Mouse (Mus musculus) brain, adult 2 months (tissue): Measurements from ENCODE around the gene Adgra3.

ENCODE experiments used
- DNase-seq: peaks from one replicate; pipeline ENCODE4 v3.0.0; 2011; ENCODE audit warnings: low read depth, low spot score

Adgra3 gene

DNA sequence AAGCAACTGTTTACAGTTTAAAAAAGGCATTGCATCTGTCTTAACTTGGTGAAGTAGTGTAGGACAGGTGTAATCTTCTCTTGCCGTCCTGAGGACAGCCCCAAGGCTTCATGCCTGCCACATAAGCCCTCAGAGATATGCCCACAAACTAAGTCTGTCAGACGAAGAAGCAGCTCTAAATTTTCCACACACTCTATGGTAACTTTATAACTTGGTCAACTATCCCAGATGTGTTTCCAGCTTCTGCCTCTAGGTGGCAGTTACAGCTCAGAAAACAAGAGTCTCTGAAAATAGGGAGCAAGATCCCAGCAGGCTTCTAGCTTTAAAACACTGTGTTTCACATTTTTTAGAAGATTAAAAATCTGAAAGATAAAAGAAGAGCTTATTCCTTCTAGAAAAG, 82.8 kb downstream of the Adgra3 start:
- DNase-seq: peak; percentile 85

- no peak for DNase-seq
Measured at GRCm38 (mm10) chr5:49974211-49974610, 84.6 kb downstream of the Adgra3 start.

- DNase-seq: no peak
Measured at GRCm38 (mm10) chr5:49969660-49970059, 89.1 kb downstream of the Adgra3 start.

GRCm38 (mm10) chr5:49967726-49968125, 91.1 kb downstream of the Adgra3 start:
- no peak for DNase-seq

DNA sequence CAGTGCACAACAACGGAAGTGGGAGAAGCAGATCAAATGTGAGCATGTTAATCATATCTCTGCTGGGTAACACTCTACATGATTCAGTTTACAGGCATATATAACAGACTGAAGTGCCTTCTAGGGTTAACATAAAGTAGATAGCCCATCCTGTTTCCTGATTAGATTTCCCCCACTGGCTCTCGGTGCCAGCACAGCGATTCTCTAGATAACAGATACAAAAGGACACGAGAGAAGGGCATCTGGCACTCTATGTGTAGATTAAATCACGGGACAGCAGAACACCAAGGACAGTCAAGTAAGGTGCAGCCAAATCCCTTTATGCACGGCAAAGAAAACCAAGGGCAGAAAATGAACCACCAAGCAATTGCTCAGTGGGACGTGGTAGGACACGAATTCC, 93.0 kb downstream of the Adgra3 start:
- DNase-seq: no peak

DNA sequence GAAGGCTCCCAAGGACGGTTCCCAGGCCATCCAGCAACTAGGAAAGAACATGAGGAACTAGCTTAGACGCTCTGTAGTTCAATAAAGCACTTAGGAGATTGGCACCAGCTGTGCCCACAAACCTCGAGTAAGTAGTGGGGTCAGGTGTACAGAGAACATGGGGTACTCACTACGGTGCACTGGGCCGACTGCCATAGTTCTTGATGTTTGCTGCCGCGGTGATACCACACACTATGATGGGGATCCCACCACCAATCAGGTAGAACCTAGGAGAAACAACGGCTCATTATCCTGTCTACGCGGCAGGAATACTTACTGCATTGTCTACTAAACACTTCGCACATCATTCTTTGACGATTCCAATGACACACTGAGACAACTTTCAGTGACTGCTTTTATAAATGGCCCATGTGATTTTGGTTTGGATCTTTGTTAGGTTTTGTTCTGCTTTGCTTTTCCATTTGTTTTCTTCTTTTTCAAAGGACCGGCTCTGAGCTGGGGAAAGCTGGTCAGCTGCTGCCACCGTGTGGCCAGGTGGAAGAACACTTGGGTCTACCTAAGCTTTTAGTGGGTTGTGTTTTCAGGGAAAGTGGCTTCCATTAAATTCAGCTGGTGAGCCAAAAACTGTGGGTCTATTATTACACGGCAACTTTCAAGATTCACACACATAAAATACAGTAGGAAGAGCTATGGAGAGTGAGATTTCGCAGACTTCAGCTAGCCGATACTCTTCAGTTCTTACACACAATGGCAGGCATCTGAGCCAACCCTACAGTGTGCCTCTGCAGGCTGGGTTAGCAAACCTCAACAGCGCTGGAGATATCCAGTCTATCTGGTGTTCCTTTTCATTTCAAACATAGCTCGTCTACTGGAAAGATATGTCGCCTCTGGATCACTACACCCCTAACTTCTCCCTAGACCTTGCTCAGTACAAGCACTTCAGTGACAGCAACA, 97.1 kb downstream of the Adgra3 start:
- DNase-seq: peak; percentile 88

DNA sequence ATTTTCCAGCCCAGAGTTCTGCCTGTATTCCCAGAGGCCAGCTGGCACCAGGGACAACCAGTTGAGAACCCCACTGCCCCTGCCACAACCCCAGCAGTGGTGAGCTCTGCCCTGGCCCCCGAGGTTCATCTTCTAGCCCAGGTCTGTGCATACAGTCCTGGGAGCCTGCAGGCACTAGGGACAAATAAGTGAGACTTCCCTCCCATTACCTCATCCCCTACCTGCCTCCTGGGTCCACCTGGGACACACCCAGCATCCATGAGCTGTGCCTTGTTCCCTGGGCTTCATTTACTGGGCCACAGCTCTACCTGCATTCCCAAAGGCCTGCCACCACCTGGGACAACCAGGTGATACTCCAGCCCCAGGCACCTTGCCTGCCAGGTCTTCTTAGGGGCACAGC, 122.5 kb downstream of the Adgra3 start:
- DNase-seq: no peak

DNA sequence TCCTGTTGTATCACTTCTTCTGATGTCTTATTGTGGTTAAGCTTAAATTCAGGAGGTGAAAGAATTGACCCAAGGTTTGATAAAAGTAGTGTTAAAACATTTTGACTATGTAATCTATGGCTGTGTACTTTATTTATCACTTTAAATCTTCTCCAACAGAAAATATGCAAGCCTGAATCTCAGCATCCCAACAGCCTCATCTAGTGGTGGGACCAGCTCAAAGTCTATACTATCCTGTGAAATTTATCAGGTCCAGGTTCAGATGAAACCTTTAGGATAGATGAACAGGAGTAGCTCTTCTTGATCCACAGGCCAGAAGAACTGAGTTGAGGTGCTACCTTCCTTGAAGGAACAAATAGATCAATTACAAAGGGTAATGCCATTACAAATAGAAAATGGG, 134.1 kb downstream of the Adgra3 start:
- DNase-seq: peak; percentile 39

GRCm38 (mm10) chr5:49915695-49916106, 143.1 kb downstream of the Adgra3 start:
- DNase-seq: peak; percentile 23
